Mouse (Mus musculus) adrenal gland, adult 18-20 months (tissue): ENCODE measurements around the gene Tmem267. TPM values are rescaled to one million over a fixed set of nuclear protein-coding genes. Genes with fewer than 3 reads are reported as not detected.

Experiments used
- total RNA-seq, 2 experiments: library from RNA; stranded (reverse); gene quantifications; 1 replicate in 1 of 2; 2 replicates in 1 of 2; pipeline ENCODE4 v1.2.3; 2021

The Tmem267 gene
- total RNA-seq, 2 experiments from 2014 or later, result 12.3 to 13.8 TPM

Other genes starting within 250 kb of the Tmem267 start
- gene Paip1, start 59.4 kb upstream of the Tmem267 start, total RNA-seq, result 100 to 1,000 TPM in 1 of 2 experiments, 10 to 100 TPM in 1; 94.4 to 141 TPM
- 10 to 100 TPM; 12.4 to 17.1 TPM for gene 4833420G17Rik, start 25.3 kb upstream of the Tmem267 start, total RNA-seq
- 1 to 10 TPM; 1.1 to 1.2 TPM for gene 3110070M22Rik, start 344 bp downstream of the Tmem267 start, total RNA-seq
- gene Ccl28, start 135.8 kb downstream of the Tmem267 start, total RNA-seq, result under 1 TPM; 0.19 to 0.33 TPM
- gene Hmgcs1, start 202.3 kb downstream of the Tmem267 start, total RNA-seq, result 100 to 1,000 TPM; 226 to 399 TPM